Mouse (Mus musculus) retina, adult 2 months (tissue): Measurements from ENCODE around the gene Blvrb.
A peak's percentile ranks its signal among the peaks of the same experiment; 100 is the strongest.

Source experiments
- DNase-seq: peaks from one replicate; pipeline ENCODE4 v3.0.0-alpha.2; 2012; ENCODE audit warnings: low read depth, low spot score

The Blvrb gene

DNA sequence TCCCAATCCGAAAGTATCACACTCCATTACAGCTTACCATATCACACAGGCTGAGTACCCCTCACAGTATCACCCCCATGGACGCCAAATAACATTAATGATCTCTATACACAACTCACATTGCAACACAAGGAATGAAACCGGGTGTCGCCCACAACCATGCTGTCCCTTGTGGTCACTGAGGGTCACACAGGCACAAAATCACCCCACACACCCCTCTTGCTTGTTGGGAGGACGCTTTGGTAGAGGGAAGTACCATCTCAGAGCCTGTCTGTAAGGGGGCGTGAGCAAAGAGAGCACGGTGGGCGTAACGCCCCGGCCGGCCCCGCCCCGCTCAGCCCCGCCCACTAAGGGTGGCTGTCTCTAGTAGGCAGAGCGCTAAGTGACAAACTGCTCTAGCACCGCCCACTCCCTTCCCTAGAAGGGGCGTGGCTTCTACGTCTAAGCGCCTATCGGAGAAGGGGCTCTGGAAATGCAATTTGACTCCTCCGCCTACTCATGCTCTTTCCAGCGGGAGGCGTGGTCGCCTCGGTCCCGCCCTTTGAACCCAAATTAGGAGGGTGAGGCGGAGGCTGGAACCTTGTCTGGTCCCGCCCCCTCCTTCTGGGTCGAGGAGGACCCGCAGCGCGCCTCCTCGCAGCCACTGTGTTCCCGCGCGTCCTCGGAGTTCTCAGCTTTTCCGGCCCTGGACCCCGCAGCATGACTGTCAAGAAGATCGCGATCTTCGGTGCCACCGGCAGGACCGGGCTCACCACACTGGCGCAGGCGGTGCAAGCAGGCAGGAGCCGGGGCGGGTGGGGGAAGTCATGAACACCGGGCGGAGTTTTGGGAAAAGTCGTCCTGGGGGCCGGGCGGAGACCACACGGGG, at the start of gene Blvrb, which contains the start of gene Sptbn4:
Gene Blvrb, plus strand, starts transcription at position 560 of the 868 bp plus-strand sequence.
Gene Sptbn4, minus strand, starts transcription at position 268 of the 868 bp plus-strand sequence.
- peak; percentile 89 for DNase-seq

DNA sequence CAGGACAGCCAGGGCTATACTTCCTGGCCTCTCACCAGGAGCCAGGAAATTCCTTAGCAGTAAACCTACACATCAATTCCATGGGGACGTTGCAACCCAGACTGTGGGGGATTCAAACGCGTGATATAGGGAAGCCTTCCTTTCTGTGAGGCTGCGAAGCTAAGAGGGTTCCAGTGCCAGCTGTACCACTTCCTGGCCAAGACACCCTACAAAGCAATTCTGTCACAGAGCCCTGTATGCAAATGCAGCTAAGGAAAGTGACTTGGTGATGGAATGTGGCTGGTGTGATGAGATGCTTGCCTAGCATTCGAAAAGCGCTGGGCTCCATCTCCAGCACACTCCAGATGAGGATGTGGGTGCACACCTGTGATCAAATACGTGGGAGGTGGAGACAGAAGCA, 47.2 kb upstream of the Blvrb start:
- DNase-seq: no peak

DNA sequence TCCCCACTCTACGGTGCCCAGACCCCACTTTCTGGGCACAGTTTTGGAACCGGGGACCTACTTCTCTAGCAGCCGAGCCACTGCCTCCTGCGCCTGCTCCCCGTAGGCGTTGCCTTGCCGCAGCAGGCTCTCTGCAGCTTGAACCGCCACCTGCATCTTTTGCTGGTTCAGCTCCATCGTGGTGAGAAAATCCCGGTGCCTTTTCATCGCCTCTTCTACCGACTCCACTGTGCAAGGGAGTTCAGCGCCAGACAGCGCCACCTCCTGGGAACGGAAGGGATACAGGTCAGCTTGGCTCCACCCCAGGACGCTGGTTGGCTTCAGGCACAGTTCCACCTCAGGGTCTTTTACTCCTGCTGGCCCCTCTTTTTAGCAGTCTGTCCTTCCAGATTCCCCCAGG, 45.1 kb upstream of the Blvrb start:
- no peak for DNase-seq

DNA sequence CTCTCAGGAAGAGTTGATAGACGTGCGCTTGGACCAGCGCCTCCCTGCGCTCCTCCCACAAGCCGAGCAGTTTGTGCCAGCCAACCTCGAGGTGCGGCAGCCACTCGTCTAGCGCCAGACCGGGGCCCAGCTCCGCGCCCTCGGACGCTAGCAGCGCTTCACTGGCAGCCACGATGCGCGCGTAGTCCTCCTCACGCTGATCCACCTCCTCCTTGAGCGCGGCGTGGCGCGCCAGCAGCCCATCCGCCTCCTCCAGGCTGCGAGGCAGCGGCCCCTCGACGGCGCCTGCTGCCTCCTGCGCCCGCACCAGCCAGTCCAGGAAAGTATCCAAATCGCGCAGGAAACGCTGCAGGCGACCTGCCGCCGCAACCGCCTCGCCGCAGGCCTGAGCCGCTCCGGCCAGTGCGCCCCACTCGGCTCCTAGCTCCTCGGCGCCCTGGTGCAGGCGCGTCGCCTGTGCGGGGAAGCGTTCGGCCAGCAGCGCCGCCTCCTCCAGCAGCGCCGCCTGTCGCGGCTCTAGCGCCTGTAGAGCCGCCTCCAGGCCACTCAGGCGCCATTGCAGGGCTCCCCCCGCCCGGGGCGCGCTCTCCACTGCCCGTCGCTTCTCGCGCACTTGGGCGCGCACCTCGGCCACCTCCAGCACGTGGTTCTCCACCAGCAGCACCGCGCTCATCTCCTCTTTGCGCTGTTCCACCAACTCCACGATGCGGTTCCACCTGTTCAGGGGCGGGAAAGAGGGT, 43.4 kb upstream of the Blvrb start:
- no peak for DNase-seq

DNA sequence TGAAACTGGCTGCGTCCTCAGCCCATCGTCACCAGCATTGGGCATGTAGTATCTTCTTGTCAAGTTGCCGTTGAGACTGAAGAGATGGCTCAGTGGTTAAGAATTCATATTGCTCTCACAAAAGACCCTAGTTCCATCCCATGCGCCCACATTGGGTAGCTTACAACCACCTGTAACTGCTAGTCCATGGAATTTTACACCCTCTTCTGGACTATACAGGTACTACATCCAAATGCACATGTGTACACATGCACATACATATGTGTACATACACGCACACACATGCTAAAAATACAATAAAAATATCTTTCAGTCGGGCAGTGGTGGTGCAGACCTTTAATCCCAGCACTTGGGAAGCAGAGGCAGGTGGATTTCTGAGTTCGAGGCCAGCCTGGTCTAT, 41.3 kb upstream of the Blvrb start:
- DNase-seq: no peak

DNA sequence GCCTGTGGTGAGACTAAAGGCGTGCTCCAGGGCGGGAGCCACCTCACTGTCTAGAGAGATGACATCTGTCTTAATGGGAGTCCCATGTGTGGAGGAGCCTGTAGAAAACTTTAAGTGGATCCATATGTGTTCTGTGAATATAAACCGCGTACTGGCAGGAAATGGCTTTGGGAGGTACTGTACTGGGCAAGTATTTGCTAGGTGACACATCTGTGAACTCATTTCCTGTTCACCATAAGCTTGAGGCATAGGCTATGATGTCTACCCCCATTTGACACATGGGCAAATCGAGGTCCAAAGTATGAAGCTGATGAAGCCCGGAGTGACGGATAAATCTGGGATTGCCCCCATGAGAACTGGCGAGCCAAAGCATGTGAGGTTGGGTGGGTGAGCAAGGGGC, 40.0 kb upstream of the Blvrb start:
- no peak for DNase-seq

DNA sequence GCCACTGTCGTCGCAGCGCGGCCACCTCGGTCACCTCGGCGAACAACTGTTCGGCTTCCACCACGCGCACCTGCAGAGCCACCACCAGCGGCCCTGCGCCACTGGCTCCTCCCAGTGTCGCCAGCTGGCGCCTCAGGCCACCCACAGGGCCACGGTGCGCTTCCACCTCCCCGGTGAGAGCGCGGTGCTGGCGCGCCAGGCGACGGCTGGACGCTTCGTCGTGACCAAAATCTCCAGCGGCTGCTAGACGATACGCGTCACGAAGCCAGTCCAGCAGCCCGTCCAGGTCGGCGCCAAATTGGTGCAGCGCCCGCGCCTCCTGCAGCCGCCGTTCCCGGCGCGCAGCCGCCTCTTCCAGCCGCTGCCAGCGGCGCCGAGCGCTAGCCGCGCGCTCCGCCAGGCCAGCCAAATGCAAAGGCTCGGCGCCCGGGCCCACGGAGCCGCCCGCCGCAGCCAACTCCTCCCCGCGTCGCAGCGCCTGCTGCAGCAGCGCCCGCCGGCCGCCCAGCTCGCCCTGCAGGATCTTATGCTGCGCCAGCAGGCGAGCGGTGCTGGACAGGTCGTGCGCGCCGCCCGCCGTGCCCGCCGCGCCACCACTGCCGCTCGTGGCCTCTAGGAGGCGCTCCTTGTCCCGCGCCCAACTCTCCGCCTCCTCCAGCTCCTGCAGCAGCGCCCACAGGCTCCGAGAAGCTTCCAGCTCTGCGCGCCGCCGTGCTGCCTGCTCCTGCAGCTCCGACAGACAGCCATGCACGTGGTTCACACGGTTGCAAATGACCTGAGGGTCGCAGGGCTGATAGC, 39.2 kb upstream of the Blvrb start:
- DNase-seq: no peak

DNA sequence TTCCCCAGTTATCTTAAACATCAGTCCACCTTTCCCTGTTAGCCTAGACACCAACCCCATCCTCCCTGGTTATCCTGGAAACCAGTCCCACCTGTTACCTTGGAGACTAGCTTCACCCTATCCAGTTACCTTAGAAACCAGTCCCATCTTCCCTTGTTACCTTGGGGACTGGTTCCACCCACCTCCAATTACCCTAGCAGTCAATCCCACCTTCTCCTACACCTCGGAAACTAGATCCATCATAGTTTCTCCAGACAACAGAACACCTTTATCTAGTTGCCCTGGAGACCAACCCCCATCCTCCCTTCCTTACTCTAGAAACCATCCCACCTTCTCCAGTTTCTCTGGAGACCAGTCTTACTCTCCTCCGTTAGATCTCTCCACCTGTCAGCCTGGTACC, 30.6 kb upstream of the Blvrb start:
- DNase-seq: no peak

DNA sequence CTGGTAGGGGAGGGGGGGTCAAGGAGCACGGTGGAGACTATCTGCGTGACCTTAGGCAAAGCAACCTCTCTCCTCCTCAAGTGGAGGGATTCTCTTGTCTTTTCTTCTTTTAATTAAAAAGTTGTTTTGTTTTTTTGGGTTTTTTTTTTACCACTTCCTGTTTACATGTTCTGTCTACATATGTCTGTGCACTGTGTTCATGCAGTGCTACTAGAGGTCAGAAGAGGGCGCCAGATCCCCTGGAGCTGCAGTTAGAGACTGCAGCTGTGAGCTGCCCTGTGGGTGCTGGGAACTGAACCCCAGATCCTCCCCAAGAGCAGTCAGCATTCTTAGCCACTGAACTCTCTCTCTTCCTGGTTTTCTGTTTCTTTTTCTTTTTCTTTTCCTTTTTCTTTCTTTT, 28.7 kb upstream of the Blvrb start:
- DNase-seq: no peak

DNA sequence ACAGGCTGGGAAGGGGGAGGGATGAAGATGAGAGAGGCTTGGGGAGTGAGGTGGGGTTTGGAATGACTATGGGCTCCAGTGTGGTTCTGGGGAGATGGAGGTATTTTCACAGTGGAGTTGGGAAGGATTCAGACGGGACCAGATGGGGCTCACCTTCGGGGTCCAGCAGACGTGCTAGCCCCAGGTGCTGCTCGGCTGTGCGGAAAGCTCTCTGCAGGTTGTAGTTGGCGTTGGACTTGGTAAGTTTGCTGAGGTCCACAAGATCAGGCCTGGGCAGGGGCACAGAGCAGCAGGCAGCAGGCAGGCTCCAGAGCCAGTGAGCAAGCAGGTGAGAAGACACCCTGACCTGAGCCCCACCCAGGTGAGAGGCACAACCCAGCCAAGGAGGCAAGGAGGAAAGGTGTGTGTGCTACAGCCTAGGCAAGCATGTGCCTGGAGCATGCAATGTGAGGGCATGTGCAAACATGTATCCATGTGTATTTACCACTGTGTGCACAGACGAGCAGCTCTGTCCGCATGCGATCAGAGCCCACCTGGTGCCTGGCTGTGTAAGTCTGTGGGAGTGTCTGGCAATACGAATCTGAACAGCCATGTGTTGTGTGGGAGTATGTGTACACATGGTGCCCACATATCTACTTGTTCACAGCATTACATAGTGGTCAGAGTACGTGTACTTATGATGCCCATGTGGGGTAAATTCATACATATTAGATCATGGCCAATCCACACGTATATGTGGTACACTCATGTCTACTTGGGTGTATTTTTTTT, 24.0 kb upstream of the Blvrb start:
- no peak for DNase-seq

DNA sequence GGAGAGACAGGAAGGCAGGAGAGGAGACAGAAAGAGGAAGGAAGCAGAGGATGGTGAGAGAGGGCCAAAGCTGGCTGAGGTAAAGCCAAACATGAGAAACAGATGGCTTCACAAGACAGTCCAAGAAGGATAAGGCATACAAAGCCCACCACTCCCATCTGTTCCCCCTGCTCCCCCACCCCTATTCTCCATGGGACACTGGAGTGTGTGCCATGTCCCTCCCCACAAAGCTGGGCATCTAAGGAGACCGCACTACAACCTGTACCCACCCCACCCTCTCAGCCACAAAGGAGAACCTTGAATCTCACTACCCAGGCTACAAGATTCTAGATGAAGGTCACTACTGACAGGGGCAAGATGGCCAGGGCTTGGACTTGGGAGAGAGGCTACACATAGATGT, 20.4 kb upstream of the Blvrb start:
- DNase-seq: no peak

DNA sequence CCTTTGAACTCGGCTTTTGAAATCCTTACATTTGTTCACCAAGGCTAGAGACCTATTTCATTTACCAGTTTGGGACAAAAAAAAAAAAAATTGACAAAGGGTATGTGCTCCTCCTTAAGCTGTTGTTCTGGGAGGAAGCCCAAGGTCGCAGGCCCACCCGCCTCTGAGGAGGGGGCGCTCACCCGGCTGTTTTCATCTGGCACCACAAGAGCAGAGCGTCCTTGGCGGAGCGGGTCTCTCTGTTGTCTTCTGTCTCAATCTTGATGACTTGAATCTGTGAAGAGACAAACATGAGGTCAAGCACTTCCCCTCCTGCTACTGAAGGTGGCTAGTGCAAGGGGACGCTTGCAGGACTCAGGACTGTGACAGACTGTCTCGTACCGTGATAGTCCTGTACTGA, 19.8 kb upstream of the Blvrb start:
- DNase-seq: no peak

DNA sequence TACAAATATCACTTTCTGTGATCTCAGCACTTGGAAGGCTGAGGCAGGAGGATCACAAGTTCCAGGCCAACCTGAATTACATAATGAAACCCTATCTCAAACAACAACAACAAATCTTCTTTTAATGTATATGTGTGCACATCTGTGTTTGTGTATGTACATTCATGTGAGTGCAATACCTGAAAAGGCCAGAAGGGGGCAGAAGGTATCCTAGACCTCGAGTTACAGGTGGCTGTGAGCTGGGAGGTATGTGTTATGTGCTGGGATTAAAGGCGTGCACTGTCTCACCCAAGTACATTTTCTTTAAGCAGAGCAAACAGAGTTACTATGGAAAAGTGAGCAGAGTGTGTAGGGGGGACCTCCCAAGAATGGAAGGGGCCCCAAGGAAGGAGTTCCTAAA, 18.6 kb upstream of the Blvrb start:
- no peak for DNase-seq

DNA sequence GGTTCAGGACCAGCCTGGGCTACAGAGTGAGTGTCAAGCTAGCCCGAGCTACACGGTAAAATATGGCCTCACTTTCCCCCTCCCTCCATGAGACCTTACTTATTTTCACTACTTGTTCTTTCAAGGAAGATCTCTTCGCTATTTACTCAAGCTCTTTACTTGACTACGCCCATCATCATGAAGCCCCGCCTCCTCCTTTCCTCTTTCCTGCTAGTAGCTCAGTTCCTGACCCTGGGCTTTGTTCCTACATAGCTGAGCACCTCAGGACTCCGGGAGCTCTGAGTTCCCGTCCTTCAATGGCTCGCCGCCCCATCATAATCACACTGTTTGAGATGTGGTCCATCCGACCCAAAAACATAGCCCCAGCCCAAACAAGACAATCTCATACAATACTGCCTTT, 14.4 kb upstream of the Blvrb start:
- DNase-seq: no peak

DNA sequence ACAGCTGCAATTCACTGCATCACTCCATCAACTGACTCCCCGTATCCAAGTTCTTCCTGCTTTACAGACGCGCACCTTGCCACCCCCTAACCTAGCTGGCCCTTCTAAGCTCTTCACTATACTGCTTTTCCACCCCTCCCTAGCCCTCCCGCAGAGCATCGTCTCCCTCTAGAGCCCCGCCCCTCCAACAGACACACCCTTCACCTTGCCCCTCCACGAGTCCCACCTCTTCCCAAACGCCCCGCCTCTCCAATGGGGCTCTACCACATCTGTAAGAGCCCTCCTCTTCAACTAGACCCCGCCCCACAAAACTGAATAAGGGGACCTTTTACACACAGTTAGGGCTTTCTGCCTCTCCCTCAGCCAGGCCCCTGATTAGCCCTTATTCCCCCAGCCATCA, 14.0 kb upstream of the Blvrb start:
- no peak for DNase-seq

DNA sequence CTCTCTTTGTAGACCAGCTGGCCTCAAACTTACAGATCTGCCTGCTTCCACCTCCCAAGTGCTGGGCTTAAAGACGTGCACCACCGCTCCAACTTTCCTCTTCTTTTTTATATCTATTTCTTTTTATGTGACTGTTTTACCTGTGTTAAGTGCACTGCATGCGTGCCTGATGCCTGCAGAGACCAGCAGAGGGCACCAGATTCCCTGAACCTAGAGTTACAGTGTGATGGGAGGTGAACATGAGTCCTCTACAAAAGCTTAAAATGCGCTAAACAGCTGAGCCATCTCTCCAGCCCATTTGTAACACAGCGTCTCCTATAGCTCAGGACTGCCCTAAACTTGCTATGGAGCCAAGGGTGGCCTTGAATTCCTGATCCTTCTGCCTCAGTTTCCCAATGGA, 10.2 kb upstream of the Blvrb start:
- no peak for DNase-seq

DNA sequence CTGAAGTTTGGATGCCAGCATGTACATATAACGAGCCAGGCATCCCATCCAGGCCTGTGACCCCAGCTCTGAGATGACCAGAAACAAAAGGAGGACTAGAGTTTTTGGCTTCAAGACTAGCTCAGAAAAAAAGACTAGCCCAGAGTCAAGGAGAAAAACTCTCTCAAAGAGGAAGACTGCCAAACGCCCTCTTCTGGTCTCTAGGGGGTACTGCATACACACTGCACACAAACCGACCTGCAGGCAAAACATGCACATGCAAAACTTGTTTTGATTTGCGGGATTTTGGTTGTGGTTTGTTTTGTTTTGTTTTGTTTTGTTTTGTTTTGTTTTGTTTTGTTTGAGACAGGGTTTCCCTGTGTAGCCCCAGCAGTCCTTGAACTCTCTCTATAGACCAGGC, 7.8 kb upstream of the Blvrb start:
- no peak for DNase-seq

DNA sequence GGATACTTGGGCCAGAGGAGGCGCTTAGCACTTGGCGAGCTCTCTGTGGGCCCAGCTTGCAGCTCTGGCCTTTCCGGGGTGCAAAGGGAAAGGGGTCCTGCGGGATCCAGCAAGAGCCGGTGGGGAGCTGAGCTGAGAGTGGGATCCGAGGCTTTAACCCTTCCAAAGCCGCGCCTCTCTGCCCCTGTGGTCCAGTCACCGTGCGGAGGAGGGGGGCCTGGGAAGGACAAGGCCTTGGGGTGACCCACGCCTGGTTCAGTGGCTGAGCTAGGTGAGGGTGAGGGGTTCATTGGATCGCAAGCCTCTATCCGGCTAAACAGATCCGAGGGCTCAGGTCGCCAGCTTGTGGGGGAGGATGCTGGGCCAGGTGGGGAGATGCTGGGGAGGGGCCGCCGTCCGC, 1.7 kb upstream of the Blvrb start:
- no peak for DNase-seq

DNA sequence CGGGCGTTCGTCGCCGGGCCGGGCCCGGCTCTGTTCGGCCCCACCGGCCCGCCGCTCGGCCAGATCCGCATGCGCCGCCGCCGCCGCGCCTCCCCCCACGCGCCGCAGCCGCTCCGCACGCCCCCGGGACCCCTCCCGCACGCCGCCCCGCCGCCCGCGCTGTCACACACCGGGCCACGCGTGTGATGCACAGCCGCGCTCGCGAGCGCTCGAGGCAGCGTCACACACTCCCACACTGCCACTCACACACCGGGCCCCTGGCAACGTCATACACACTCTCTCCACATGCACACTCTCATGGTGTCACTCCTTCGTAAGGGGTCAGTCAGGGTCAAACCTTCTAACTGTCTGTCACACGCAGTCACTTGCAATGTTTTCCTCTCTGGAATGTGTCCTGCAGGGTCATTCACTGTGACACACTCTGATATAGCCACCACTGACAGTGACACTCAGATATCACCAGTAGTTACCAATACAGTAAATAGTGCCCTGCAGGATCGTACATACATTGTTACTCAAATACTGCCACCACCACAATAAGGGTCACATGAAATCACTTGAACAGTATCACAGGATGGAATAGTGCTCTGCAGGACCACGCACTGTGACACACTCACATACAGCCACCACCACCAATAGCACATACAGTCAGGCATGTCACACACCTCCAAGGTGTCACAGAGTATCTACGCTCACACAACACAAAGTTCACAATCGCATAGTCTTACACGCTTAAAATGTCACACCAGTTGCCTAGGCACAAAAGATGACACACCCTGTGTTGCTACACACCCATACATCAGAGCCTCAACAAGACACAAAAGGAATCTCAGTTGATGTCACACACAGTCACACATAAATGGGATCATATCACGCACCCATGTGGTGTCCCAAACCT, 1.0 kb upstream of the Blvrb start:
- no peak for DNase-seq

DNA sequence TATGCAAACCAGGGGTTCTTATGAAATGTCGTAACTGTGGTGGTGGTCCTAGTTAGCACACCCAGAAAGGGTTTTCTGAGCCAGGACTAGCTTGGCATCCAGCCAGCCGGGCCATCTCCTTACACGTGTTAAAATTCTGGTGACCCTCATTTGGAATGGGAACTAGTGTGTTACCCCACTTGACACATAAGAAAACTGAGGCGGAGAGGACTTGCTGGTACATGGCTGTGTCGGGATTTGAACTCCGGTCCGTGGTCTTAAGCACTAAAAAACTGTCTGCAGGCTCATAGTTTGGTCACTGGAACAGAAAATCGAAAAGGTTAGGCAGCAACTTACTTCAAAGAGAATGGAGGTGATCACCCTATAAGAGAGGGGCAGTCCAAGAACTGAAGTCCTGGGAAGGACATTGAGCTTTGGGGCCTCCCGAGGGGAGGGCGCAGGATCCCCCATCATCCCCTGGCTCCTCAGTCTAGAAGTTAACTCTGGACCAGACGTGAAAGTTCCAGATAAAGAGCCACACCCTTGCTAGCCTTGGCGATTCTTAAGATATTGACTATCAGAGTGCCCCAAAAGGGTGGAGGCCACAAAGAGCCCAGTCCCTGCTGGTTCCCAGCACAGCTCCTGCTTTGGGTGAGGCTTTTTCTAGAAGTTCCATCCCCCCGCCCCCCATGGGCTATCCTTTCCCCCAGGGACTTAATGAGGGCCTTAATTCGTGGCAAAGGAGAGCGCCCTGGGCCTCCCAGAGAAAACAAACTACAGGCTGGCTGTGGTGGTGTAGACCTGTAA, 836 bp downstream of the Blvrb start:
- no peak for DNase-seq
